Mouse (Mus musculus) cortical plate, adult 2 months (tissue): ENCODE measurements around the gene Rsg1.

Experiments used
- CTCF ChIP-seq: fragments of 200-500 bp; IDR thresholded peaks from 2 replicates; pipeline ENCODE4 v1.5.1; 2011; ENCODE audit warnings: mild to moderate bottlenecking, control low read depth, low read length; ENCODE audit not compliant: insufficient read depth; ENCODE audit errors: extremely low read depth
- POLR2A ChIP-seq: fragments of 200-500 bp; IDR thresholded peaks from 2 replicates; pipeline ENCODE4 v1.6.1; 2011; ENCODE audit warnings: mild to moderate bottlenecking, low read length, control low read depth; ENCODE audit not compliant: insufficient read depth; ENCODE audit errors: extremely low read depth

DNA sequence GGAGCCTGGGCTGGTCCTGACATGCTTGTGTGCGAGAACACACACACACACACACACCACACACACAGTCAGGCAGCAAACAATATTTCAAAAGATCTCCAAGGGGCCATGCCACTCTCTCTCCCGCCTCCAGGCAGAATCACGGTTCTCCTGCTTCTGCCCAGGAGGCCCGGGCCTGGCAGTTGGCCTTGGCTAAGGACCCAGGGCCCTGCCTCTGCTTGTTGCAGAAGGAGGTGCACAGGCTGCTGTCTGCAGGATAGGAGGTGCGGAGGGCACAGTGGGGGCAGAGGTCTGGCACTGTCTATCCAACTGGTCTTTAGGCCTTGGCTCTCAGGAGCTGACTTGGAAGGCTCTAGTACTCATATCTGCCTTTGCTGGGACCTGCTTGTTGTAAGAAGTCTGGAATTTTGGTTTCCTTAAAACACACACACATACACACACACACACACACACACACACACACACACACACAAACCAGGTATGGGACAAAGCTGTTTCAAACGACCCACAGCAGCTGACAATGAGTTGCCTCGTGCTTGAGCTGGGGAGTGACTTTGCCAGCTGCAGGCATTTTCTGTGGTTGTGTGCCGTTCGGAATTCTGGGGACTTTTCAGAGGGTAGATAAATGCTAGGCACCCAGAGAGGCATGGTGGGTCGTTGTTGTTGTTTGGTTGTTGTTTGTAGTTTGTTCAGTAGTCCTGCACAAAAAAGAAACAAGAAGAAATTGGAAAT lies 49.3 kb downstream of the Rsg1 start:
- TF ChIP-seq POLR2A = no peak
- no peak for TF ChIP-seq CTCF
